Mouse (Mus musculus): ENCODE data around the gene 5730522E02Rik. TPM values are rescaled to one million over a fixed set of nuclear protein-coding genes. Genes with fewer than 3 reads are reported as not detected.
A peak's percentile ranks its signal among the peaks of the same experiment; 100 is the strongest.

Gene 5730522E02Rik
- polyA plus RNA-seq, 1 experiment from 2014 or later: 1.9 TPM

DNA sequence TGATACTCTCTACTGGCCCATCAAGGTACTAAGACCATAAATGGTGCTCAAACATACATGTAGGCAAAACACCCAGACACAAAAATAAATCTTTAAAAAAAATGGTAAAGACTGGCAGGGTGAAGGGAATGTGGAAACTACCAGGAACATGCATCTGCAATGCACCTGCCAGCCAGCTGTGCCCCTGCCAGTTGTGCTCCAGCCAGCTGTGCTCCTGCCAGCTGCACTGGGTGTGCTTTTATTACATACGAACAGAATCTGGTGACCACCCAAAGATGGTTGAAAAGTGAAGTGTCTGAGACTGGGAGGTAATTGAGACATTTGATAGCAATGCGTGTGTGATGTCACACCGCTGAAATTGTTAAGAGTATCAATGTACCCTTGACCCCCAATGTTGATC lies 98.4 kb downstream of the 5730522E02Rik start:
- Histone ChIP-seq H3K27me3 (replicated peaks; ENCODE audit: control insufficient read depth, insufficient read depth, low read length) (no peaks in the 10 kb centered on the region), H3K4me2 (ENCODE audit: low read length) (no peak overlapping the region), H3K4me1 (replicated peaks; ENCODE audit: control insufficient read depth, insufficient read depth, low read length) (no peaks in the 10 kb centered on the region), H3K4me3 (ENCODE audit: low read depth, low read length) (no peak overlapping the region), H3K27ac (ENCODE audit: low read depth) (no peak overlapping the region), H3K9me3 (ENCODE audit: control insufficient read depth, low read length) (no peaks in the 10 kb centered on the region), H3K36me3 (ENCODE audit: control insufficient read depth, insufficient read depth, low read length) (no peaks in the 10 kb centered on the region), H3K9ac (ENCODE audit: low read length) (no peak overlapping the region)
- 81% methylated on average over 3 of the region's 3 CpGs for WGBS
- ATAC-seq (replicated peaks; ENCODE audit: low FRiP score, low TSS enrichment, low read depth) (no peak), DNase-seq (ENCODE audit: low spot score) (no peak)

DNA sequence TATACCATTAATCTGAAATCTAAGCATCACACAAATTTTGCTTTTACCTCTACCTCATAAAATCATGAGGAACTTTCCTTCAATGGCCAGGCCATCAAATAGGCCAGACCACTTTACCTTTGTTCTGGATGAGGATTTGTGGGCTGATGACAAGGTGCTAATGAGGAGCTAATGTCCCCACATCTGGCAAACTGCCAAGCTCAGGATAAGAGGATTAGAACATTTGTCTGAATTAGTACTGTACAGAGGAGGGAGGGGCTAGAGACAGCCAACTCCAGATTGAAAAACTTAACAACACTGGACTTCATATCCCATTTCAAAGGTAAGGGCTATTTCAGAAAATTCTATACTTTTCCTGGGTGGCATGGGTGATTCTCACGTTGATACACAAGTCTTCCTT lies 101.9 kb downstream of the 5730522E02Rik start:
- Histone ChIP-seq H3K27me3 (replicated peaks; ENCODE audit: control insufficient read depth, insufficient read depth, low read length) (no peaks in the 10 kb centered on the region), H3K36me3 (ENCODE audit: control insufficient read depth, insufficient read depth, low read length) (no peaks in the 10 kb centered on the region), H3K4me2 (ENCODE audit: low read length) (no peak overlapping the region), H3K9me3 (ENCODE audit: control insufficient read depth, low read length) (no peaks in the 10 kb centered on the region), H3K4me1 (replicated peaks; ENCODE audit: control insufficient read depth, insufficient read depth, low read length) (no peaks in the 10 kb centered on the region; the same call in 1 of the 2 replicates), H3K4me3 (ENCODE audit: low read depth, low read length) (no peak overlapping the region), H3K27ac (ENCODE audit: low read depth) (no peak overlapping the region), H3K9ac (ENCODE audit: low read length) (no peak overlapping the region)
- no peak for DNase-seq (ENCODE audit: low spot score)
- 48% methylated on average over 1 of the region's 1 CpGs for WGBS
- ATAC-seq (replicated peaks; ENCODE audit: low FRiP score, low TSS enrichment, low read depth): no peak

DNA sequence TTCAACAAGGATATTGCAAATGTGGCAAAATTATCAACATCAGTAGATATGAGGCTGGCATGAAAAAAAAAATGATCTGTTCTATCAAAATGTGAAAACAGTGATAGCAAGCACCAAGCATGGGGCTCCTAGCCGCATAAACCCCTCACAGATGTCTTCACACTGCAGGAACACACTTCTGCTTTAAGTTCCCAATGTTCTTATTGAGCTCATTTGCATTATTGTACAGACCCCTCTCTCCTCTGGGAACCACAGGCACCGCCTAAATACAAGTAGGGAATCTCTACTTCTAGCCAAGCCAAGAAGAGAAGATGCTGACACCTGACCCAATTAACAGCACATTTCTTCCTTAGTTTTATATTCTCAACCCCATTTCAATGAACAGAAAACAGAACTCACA lies 105.9 kb downstream of the 5730522E02Rik start:
- Histone ChIP-seq H3K27me3 (replicated peaks; ENCODE audit: control insufficient read depth, insufficient read depth, low read length) (no peaks in the 10 kb centered on the region), H3K4me1 (replicated peaks; ENCODE audit: control insufficient read depth, insufficient read depth, low read length) (no peaks in the 10 kb centered on the region; the same call in 1 of the 2 replicates), H3K9ac (ENCODE audit: low read length) (no peak overlapping the region), H3K4me3 (ENCODE audit: low read depth, low read length) (no peak overlapping the region), H3K9me3 (ENCODE audit: control insufficient read depth, low read length) (no peaks in the 10 kb centered on the region), H3K4me2 (ENCODE audit: low read length) (no peak overlapping the region), H3K36me3 (ENCODE audit: control insufficient read depth, insufficient read depth, low read length) (no peaks in the 10 kb centered on the region), H3K27ac (ENCODE audit: low read depth) (no peak overlapping the region)
- no peak for ATAC-seq (replicated peaks; ENCODE audit: low FRiP score, low TSS enrichment, low read depth)
- no peak for DNase-seq (ENCODE audit: low spot score)
- WGBS: 84% methylated on average over 2 of the region's 2 CpGs

DNA sequence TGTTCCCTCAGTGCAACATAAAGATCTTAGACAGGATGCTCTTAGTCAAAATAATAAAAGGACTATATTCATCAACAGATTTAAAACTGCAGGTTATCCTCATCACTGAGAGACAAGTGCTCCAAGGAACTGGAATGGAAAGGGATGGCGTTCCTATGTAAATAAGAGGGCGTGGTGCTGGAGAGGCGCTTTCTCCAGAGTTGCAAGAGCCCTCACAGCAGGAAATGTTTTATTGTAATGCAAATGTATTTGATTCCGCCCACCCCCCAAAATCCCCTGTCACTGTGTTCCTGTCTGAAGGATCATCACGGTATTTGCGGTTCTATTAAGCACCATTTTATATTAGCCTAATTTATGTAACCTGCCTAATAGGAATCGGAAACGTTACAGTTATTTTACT lies 106.9 kb downstream of the 5730522E02Rik start:
- 8% methylated on average over 8 of the region's 8 CpGs for WGBS
- no peaks in the 10 kb centered on the region for H3K9me3 ChIP-seq (ENCODE audit: control insufficient read depth, low read length)
- H3K4me3 ChIP-seq (ENCODE audit: low read depth, low read length): no peak overlapping the region
- no peak overlapping the region for H3K27ac ChIP-seq (ENCODE audit: low read depth)
- no peaks in the 10 kb centered on the region for H3K36me3 ChIP-seq (ENCODE audit: control insufficient read depth, insufficient read depth, low read length)
- H3K4me1 ChIP-seq (replicated peaks; ENCODE audit: control insufficient read depth, insufficient read depth, low read length): no peaks in the 10 kb centered on the region; the same call in 1 of the 2 replicates
- peak overlapping the region; percentile 20; the same call in 1 of the 2 replicates for H3K4me2 ChIP-seq (ENCODE audit: low read length)
- DNase-seq (ENCODE audit: low spot score) (no peak), ATAC-seq (replicated peaks; ENCODE audit: low FRiP score, low TSS enrichment, low read depth) (no peak)
- H3K27me3 ChIP-seq (replicated peaks; ENCODE audit: control insufficient read depth, insufficient read depth, low read length): no peaks in the 10 kb centered on the region
- H3K9ac ChIP-seq (ENCODE audit: low read length): no peak overlapping the region

DNA sequence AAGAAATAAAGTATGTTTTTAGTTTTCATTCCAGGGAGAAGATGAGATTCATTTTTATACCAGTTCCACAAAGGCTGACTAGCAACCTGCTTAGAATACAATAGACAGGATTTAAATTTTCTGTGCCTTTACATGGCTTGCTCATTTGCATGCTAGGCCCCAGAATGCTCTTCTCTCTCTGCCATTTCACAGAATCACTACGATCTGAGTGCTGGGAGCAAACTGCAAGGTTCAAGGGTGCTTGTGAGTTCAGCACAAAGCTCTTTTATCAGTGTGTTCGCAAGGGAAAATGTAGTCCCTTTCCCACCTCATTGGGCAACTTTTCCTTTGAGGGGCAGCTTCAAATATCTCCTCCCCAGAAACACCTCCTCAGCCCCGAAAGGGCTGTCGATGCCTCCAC lies 107.7 kb downstream of the 5730522E02Rik start:
- Histone ChIP-seq H3K9me3 (ENCODE audit: control insufficient read depth, low read length) (no peaks in the 10 kb centered on the region), H3K4me3 (ENCODE audit: low read depth, low read length) (no peak overlapping the region), H3K27me3 (replicated peaks; ENCODE audit: control insufficient read depth, insufficient read depth, low read length) (no peaks in the 10 kb centered on the region), H3K36me3 (ENCODE audit: control insufficient read depth, insufficient read depth, low read length) (no peaks in the 10 kb centered on the region), H3K27ac (ENCODE audit: low read depth) (no peak overlapping the region), H3K4me2 (ENCODE audit: low read length) (no peak overlapping the region), H3K9ac (ENCODE audit: low read length) (no peak overlapping the region), H3K4me1 (replicated peaks; ENCODE audit: control insufficient read depth, insufficient read depth, low read length) (no peaks in the 10 kb centered on the region; the same call in 1 of the 2 replicates)
- DNase-seq (ENCODE audit: low spot score) (no peak), ATAC-seq (replicated peaks; ENCODE audit: low FRiP score, low TSS enrichment, low read depth) (no peak)
- WGBS: 33% methylated on average over 4 of the region's 4 CpGs

DNA sequence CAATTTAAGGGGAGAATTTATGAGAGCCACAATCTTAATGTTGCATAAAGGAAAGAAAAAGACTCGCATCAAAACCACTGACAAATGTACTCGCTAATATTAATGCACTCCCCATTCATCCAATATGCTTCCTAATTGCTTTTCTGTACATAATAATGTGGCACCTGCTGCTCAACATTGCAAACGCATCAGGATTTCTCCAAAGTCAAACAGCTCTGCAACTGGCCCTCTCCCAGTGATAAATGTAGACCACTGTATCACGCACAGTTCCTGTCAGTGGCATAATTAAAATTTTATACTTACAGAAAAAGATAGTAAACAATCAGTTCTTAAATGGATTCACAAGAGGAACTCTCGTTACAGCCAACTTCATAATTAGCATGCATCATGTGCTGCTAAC lies 110.5 kb downstream of the 5730522E02Rik start:
- no peak for ATAC-seq (replicated peaks; ENCODE audit: low FRiP score, low TSS enrichment, low read depth)

DNA sequence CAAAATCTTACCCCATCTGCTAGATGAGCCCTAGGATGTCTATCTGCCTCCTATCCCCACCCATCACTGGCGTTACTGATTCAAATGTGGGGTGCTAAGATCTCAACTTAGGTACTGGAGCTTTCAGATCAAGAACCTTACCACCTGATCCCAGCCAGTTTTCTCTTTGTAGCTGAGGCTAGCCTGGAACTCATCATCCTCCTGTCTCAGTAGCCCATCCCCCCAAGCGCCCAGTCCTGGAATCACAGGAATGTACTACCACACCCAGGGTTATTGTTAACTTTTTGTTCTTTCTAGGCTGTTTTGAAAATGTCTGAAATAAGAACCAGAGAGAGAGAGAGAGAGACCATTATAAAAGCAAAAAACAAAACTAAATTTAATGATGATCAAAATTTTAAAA lies 111.6 kb downstream of the 5730522E02Rik start:
- DNase-seq (ENCODE audit: low spot score) (no peak), ATAC-seq (replicated peaks; ENCODE audit: low FRiP score, low TSS enrichment, low read depth) (no peak)
- Histone ChIP-seq H3K9ac (ENCODE audit: low read length) (no peak overlapping the region), H3K4me2 (ENCODE audit: low read length) (no peak overlapping the region), H3K27ac (ENCODE audit: low read depth) (no peak overlapping the region), H3K4me3 (ENCODE audit: low read depth, low read length) (no peak overlapping the region), H3K9me3 (ENCODE audit: control insufficient read depth, low read length) (no peaks in the 10 kb centered on the region), H3K4me1 (replicated peaks; ENCODE audit: control insufficient read depth, insufficient read depth, low read length) (no peaks in the 10 kb centered on the region; the same call in 1 of the 2 replicates), H3K36me3 (ENCODE audit: control insufficient read depth, insufficient read depth, low read length) (no peaks in the 10 kb centered on the region), H3K27me3 (replicated peaks; ENCODE audit: control insufficient read depth, insufficient read depth, low read length) (no peaks in the 10 kb centered on the region)
- 79% methylated on average over 2 of the region's 2 CpGs for WGBS

More for the DNA sequence above, 110.5 kb downstream of the 5730522E02Rik start:
- Histone ChIP-seq H3K27me3 (replicated peaks; ENCODE audit: control insufficient read depth, insufficient read depth, low read length) (no peaks in the 10 kb centered on the region), H3K4me3 (ENCODE audit: low read depth, low read length) (no peak overlapping the region), H3K9ac (ENCODE audit: low read length) (no peak overlapping the region), H3K36me3 (ENCODE audit: control insufficient read depth, insufficient read depth, low read length) (no peaks in the 10 kb centered on the region), H3K9me3 (ENCODE audit: control insufficient read depth, low read length) (no peaks in the 10 kb centered on the region), H3K27ac (ENCODE audit: low read depth) (no peak overlapping the region), H3K4me2 (ENCODE audit: low read length) (no peak overlapping the region), H3K4me1 (replicated peaks; ENCODE audit: control insufficient read depth, insufficient read depth, low read length) (no peaks in the 10 kb centered on the region; the same call in 1 of the 2 replicates)
- DNase-seq (ENCODE audit: low spot score): no peak
- 79% methylated on average over 5 of the region's 5 CpGs for WGBS

DNA sequence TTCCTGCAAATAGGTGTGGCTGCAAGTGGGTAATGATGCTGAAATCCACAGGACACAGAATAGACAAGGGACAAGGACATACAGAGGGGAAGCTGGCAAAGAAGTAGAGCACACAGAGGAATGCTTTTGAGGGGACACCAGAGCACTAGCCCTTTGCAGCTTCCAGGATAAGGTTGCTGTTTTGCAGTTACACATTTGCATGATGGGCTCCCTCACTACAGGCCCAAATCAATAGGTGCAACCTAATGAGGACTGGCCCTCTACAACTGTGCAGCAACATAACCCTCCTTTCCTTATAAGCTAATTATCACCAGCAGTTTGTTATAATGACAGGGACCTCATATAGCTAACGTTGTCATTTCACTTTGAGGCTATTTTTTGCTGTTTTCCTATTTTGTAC lies 114.5 kb downstream of the 5730522E02Rik start:
- ATAC-seq (replicated peaks; ENCODE audit: low FRiP score, low TSS enrichment, low read depth): no peak
- 83% methylated on average over 1 of the region's 1 CpGs for WGBS
- no peak for DNase-seq (ENCODE audit: low spot score)

DNA sequence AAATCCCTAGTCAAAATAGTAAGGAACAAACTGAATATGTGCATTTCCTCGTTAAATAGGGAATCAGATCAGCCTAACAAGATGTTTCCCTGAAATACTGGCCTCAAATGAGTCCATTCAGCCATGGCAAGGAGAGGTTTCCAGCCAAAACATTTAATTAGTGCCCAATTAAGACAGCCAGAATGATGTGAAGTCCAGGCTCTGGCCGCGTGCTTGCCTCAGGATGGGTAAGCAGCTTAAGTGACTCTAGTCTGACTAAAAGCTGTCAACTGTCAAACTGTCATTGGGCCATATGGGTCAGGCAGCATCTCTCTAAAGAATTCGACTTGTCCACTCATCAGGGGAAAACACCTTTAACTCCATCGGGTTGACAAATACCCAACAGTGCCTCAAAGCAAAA lies 121.6 kb downstream of the 5730522E02Rik start:
- Histone ChIP-seq H3K4me2 (ENCODE audit: low read length) (no peak overlapping the region), H3K27ac (ENCODE audit: low read depth) (no peak overlapping the region), H3K27me3 (replicated peaks; ENCODE audit: control insufficient read depth, insufficient read depth, low read length) (no peaks in the 10 kb centered on the region), H3K4me3 (ENCODE audit: low read depth, low read length) (no peak overlapping the region), H3K9ac (ENCODE audit: low read length) (no peak overlapping the region), H3K9me3 (ENCODE audit: control insufficient read depth, low read length) (no peaks in the 10 kb centered on the region), H3K36me3 (ENCODE audit: control insufficient read depth, insufficient read depth, low read length) (no peaks in the 10 kb centered on the region), H3K4me1 (replicated peaks; ENCODE audit: control insufficient read depth, insufficient read depth, low read length) (peaks cover 6% of the 10 kb centered on the region; the same call in 1 of the 2 replicates)
- ATAC-seq (replicated peaks; ENCODE audit: low FRiP score, low TSS enrichment, low read depth) (no peak), DNase-seq (ENCODE audit: low spot score) (no peak)
- 81% methylated on average over 5 of the region's 5 CpGs for WGBS

More for the DNA sequence above, 114.5 kb downstream of the 5730522E02Rik start:
- H3K27me3 ChIP-seq (replicated peaks; ENCODE audit: control insufficient read depth, insufficient read depth, low read length): no peaks in the 10 kb centered on the region
- H3K4me3 ChIP-seq (ENCODE audit: low read depth, low read length): no peak overlapping the region
- no peak overlapping the region for H3K4me2 ChIP-seq (ENCODE audit: low read length)
- H3K27ac ChIP-seq (ENCODE audit: low read depth): no peak overlapping the region
- no peaks in the 10 kb centered on the region for H3K4me1 ChIP-seq (replicated peaks; ENCODE audit: control insufficient read depth, insufficient read depth, low read length)
- H3K9ac ChIP-seq (ENCODE audit: low read length): no peak overlapping the region
- no peaks in the 10 kb centered on the region for H3K36me3 ChIP-seq (ENCODE audit: control insufficient read depth, insufficient read depth, low read length)
- H3K9me3 ChIP-seq (ENCODE audit: control insufficient read depth, low read length): no peaks in the 10 kb centered on the region

Measured in intestine, embryonic 14.5 days (tissue).